24 mouse cellular contexts compared by ENCODE assay signal in genomic region chr14:99911912-99912311, GRCm38 (mm10).
DNase-seq lines count a peak whose midpoint lies in the region; ATAC-seq lines count a peak whose summit lies in the region.
"Had no signal": no experiment of that assay in that cellular context is flagged by ENCODE, and none has a peak within 500 bp of the region (broad histone marks: within the 10 kb centered on the region; RNA-seq: fewer than 3 reads in every experiment).

No protein-coding gene starts in this region.

- no peaks in the 10 kb centered on the region for H3K36me3 ChIP-seq in midbrain, embryonic 11.5 days (ENCODE audit: control insufficient read depth, insufficient read depth, low read length)
- H3K36me3 ChIP-seq in midbrain, embryonic 15.5 days (replicated peaks) = no peaks in the 10 kb centered on the region
- no peaks in the 10 kb centered on the region for H3K36me3 ChIP-seq in intestine, embryonic 15.5 days
- no peaks in the 10 kb centered on the region for H3K36me3 ChIP-seq in neural tube, embryonic 12.5 days
- H3K36me3 ChIP-seq: embryonic facial prominence, embryonic 12.5 days; forebrain, embryonic 12.5 days; heart, embryonic 10.5 days; hindbrain, embryonic 12.5 days had no signal

- no peak overlapping the region for H3K9ac ChIP-seq in midbrain, embryonic 11.5 days (ENCODE audit: low read length)
- no peak overlapping the region for H3K9ac ChIP-seq in midbrain, embryonic 15.5 days
- H3K9ac ChIP-seq in intestine, embryonic 15.5 days = no peak overlapping the region
- no peak overlapping the region for H3K9ac ChIP-seq in neural tube, embryonic 12.5 days
- H3K9ac ChIP-seq: embryonic facial prominence, embryonic 12.5 days; forebrain, embryonic 12.5 days; hindbrain, embryonic 12.5 days had no signal

- no peaks in the 10 kb centered on the region for H3K9me3 ChIP-seq in midbrain, embryonic 11.5 days (ENCODE audit: control insufficient read depth, low read length)
- H3K9me3 ChIP-seq in midbrain, embryonic 15.5 days = no peaks in the 10 kb centered on the region
- H3K9me3 ChIP-seq in intestine, embryonic 15.5 days = no peaks in the 10 kb centered on the region
- no peaks in the 10 kb centered on the region for H3K9me3 ChIP-seq in neural tube, embryonic 12.5 days
- H3K9me3 ChIP-seq: embryonic facial prominence, embryonic 12.5 days; forebrain, embryonic 12.5 days; heart, embryonic 10.5 days; hindbrain, embryonic 12.5 days had no signal

- no peak for ATAC-seq in midbrain, embryonic 11.5 days (ENCODE audit: low FRiP score)
- ATAC-seq in midbrain, embryonic 15.5 days (replicated peaks) = no peak
- peak; percentile 47 for ATAC-seq in intestine, embryonic 15.5 days
- 0 out of 2 replicates have a peak, but pooled peaks have one; percentile 63 for ATAC-seq in neural tube, embryonic 12.5 days (ENCODE audit: low FRiP score, low read depth)
- ATAC-seq: activated CD4-positive, CD25-positive, alpha-beta regulatory T cell, adult 4 months; forebrain, embryonic 16.5 days; hindbrain, postnatal 0 days had no signal

- DNase-seq in midbrain, embryonic 11.5 days (ENCODE audit: low spot score, missing footprints) = peak; percentile 49
- DNase-seq in cerebellum, adult 11 months = no peak
- no peak for DNase-seq in ovary, postnatal 10 days (ENCODE audit: low spot score)
- DNase-seq in heart, adult 11 months = no peak
- DNase-seq: adrenal gland, postnatal 14 days; cerebellum, adult 18-20 months; cerebellum, postnatal 14 days; embryo, embryonic 11 days; gastrocnemius, postnatal 36 days; heart, adult 18-20 months; heart, postnatal 10 days; heart, postnatal 4 days had no signal

- 76% methylated on average over 3 of the region's 3 CpGs for WGBS in midbrain, embryonic 11.5 days
- WGBS in midbrain, embryonic 15.5 days = 63% methylated on average over 3 of the region's 3 CpGs
- WGBS in intestine, embryonic 15.5 days = 46% methylated on average over 3 of the region's 3 CpGs
- WGBS in neural tube, embryonic 12.5 days = 27% methylated on average over 3 of the region's 3 CpGs

- H3K4me1 ChIP-seq in midbrain, embryonic 11.5 days (ENCODE audit: control insufficient read depth, insufficient read depth, low read length) = no peaks in the 10 kb centered on the region
- H3K4me1 ChIP-seq in midbrain, embryonic 15.5 days = no peaks in the 10 kb centered on the region
- no peaks in the 10 kb centered on the region for H3K4me1 ChIP-seq in intestine, embryonic 15.5 days (replicated peaks)
- 0 out of 2 replicates have a peak, but pooled peaks cover 4% of the 10 kb centered on the region for H3K4me1 ChIP-seq in neural tube, embryonic 12.5 days
- H3K4me1 ChIP-seq: embryonic facial prominence, embryonic 12.5 days; forebrain, embryonic 12.5 days; heart, embryonic 10.5 days; hindbrain, embryonic 12.5 days had no signal

- no peaks in the 10 kb centered on the region for H3K27me3 ChIP-seq in midbrain, embryonic 11.5 days (ENCODE audit: control insufficient read depth, insufficient read depth, low read length)
- H3K27me3 ChIP-seq in midbrain, embryonic 15.5 days (replicated peaks) = no peaks in the 10 kb centered on the region
- H3K27me3 ChIP-seq in intestine, embryonic 15.5 days (replicated peaks) = no peaks in the 10 kb centered on the region
- H3K27me3 ChIP-seq in neural tube, embryonic 12.5 days (replicated peaks) = no peaks in the 10 kb centered on the region
- H3K27me3 ChIP-seq: CH12.LX; embryonic facial prominence, embryonic 12.5 days; forebrain, embryonic 12.5 days; hindbrain, embryonic 12.5 days; Patski had no signal

- H3K27ac ChIP-seq in midbrain, embryonic 11.5 days (ENCODE audit: low read depth, low read length) = no peak overlapping the region
- H3K27ac ChIP-seq in midbrain, embryonic 15.5 days = no peak overlapping the region
- H3K27ac ChIP-seq in intestine, embryonic 15.5 days = no peak overlapping the region
- no peak overlapping the region for H3K27ac ChIP-seq in neural tube, embryonic 12.5 days
- H3K27ac ChIP-seq: embryonic facial prominence, embryonic 12.5 days; forebrain, embryonic 12.5 days; heart, embryonic 10.5 days; hindbrain, embryonic 12.5 days; hindbrain, postnatal 0 days had no signal

- H3K4me3 ChIP-seq in midbrain, embryonic 11.5 days (ENCODE audit: low read depth, low read length) = no peak overlapping the region
- H3K4me3 ChIP-seq in midbrain, embryonic 15.5 days = no peak overlapping the region
- no peak overlapping the region for H3K4me3 ChIP-seq in intestine, embryonic 15.5 days (replicated peaks)
- H3K4me3 ChIP-seq in neural tube, embryonic 12.5 days = no peak overlapping the region
- H3K4me3 ChIP-seq: embryonic facial prominence, embryonic 12.5 days; forebrain, embryonic 12.5 days; heart, embryonic 10.5 days; hindbrain, embryonic 12.5 days had no signal

- no peak overlapping the region for H3K4me2 ChIP-seq in midbrain, embryonic 11.5 days
- H3K4me2 ChIP-seq in midbrain, embryonic 15.5 days = no peak overlapping the region
- no peak overlapping the region for H3K4me2 ChIP-seq in intestine, embryonic 15.5 days (replicated peaks)
- no peak overlapping the region for H3K4me2 ChIP-seq in neural tube, embryonic 12.5 days (replicated peaks)
- H3K4me2 ChIP-seq: embryonic facial prominence, embryonic 12.5 days; forebrain, embryonic 12.5 days; hindbrain, embryonic 12.5 days had no signal

Comparison
In these comparisons a context has a peak if more than half of its experiments do, and no peak if none do; other contexts are left out.
1. ATAC-seq: peak in intestine, embryonic 15.5 days (single experiment) and neural tube, embryonic 12.5 days (single experiment); none in midbrain, embryonic 11.5 days (single experiment) and midbrain, embryonic 15.5 days (single experiment).